Mouse (Mus musculus) cortical plate, adult 2 months (tissue): Measurements from ENCODE around the gene Cotl1.

Experiments used
- CTCF ChIP-seq: fragments of 200-500 bp; IDR thresholded peaks from 2 replicates; pipeline ENCODE4 v1.5.1; 2011; ENCODE audit warnings: mild to moderate bottlenecking, control low read depth, low read length; ENCODE audit not compliant: insufficient read depth; ENCODE audit errors: extremely low read depth
- POLR2A ChIP-seq: fragments of 200-500 bp; IDR thresholded peaks from 2 replicates; pipeline ENCODE4 v1.6.1; 2011; ENCODE audit warnings: mild to moderate bottlenecking, low read length, control low read depth; ENCODE audit not compliant: insufficient read depth; ENCODE audit errors: extremely low read depth

DNA sequence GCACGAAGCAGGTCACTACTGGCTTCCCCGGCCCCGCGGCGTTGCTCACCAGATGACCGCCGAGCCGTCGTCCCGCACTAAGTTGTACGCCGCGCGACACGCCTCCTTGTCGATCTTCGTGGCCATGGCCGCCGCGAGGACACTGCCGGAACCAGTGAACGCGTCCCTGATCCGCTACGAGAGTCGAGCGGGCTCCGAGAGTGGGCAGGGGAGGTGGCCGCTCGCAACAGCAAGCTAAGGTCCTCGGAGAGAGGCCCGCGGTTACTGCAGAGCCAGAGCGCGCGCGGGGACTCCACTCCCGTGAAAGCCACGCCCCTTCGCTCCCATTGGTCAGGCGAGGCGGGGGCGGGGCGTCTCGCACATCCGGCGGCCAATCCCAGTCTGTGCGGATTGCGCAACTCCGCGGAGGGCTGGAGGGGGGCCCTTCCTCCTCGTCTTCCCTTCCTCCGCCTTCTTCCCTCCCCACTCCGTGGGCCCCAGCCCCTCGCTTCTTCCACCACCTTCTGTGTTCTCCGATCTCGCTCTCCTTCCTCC lies at the start of gene Cotl1:
- TF ChIP-seq CTCF (no peak), POLR2A (peak; percentile 98)
